Mouse (Mus musculus): Measurements from ENCODE around the gene Ddx25.

DNA sequence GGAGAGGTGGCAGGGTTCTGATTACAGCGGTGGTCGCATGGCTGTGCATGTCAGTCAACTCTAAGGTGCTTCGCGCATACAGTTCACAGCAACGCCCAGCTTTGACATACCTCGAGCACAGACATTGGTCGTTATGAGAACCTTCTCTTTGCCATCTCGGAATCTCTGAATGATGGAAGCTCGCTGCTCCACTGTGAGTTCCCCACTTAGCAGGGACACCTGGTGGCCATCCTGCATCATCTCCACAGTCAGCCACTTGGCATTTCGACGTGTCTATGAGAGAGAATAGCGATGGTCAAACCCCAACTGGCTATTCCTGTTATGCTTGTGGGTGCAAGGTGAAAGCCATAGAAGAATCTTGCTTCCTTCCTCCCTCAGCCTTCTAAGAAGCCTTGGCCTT lies 12.6 kb downstream of the Ddx25 start:
- TF ChIP-seq MAFK (IDR thresholded peaks at IDR 0.05; ENCODE audit: insufficient replicate concordance, low read length) (no peak), USF1 (IDR thresholded peaks at IDR 0.05; ENCODE audit: low read depth, low read length) (no peak), NELFE (IDR thresholded peaks at IDR 0.05; ENCODE audit: low read depth, low read length) (no peak), MAZ (IDR thresholded peaks at IDR 0.05; ENCODE audit: low read depth, low read length) (no peak), MYC (IDR thresholded peaks at IDR 0.05; ENCODE audit: low read depth, low read length) (no peak), CTCF (conservative IDR thresholded peaks at IDR 0.05 in 1 of 2, IDR thresholded peaks at IDR 0.05 in 1 of 2; ENCODE audit: low read depth in 2 of 2, low read length in 2 of 2) (peak in 1 of 2 experiments; percentile 59; a peak in 2 of 4 replicates), POLR2A (IDR thresholded peaks at IDR 0.05; ENCODE audit: low read depth, low read length) (no peak), POLR2AphosphoS2 (IDR thresholded peaks at IDR 0.05; ENCODE audit: low read depth, low read length) (no peak)
